Mouse (Mus musculus): ENCODE results near the gene Lmo4. TPM values are rescaled to one million over a fixed set of nuclear protein-coding genes. Genes with fewer than 3 reads are reported as not detected.

Gene Lmo4
- polyA plus RNA-seq, 1 experiment from 2014 or later = 75.9 TPM

DNA sequence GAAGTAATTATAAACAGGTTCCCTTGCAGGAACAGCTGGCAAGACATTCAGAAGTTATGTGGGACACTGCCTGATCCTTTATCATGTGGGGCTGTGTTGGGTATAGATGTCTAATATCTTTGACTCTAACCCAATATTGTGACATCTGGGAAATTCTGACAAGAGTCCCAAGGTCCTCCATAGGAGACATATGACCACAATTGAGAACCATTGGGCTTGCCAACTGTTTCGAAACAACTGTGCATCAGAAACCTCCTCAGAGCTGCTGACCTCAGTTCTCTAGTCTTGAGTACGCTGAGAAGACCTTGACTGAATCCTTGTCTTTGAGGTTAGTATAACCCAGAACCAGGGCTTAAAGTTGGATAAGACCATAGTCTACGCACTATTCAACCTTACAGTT, 66.4 kb downstream of the Lmo4 start:
- H3K27ac ChIP-seq = no peak overlapping the region
- whole genome bisulfite sequencing = 97% methylated on average over 3 of the region's 3 CpGs

More for the DNA sequence above, 66.4 kb downstream of the Lmo4 start:
- no peak for ATAC-seq (replicated peaks)
- H3K4me2 ChIP-seq = no peak overlapping the region
- no peak overlapping the region for H3K9ac ChIP-seq
- H3K9me3 ChIP-seq = no peaks in the 10 kb centered on the region
- no peaks in the 10 kb centered on the region for H3K36me3 ChIP-seq (replicated peaks)
- no peak overlapping the region for H3K4me3 ChIP-seq
- H3K27me3 ChIP-seq (replicated peaks) = no peaks in the 10 kb centered on the region
- no peaks in the 10 kb centered on the region for H3K4me1 ChIP-seq

Measured in midbrain, embryonic 15.5 days (tissue).